Mouse (Mus musculus): ENCODE measurements around the gene Sh3bp5. TPM values are rescaled to one million over a fixed set of nuclear protein-coding genes. Genes with fewer than 3 reads are reported as not detected.
"Not testable (repeated sequence)": the region's sequence is repeated elsewhere in the genome, so short reads cannot be mapped to it uniquely, and the experiment has no call there.

The Sh3bp5 gene
- total and polyA plus RNA-seq, 3 experiments = 0.19 to 1.0 TPM; not detected in 1

DNA sequence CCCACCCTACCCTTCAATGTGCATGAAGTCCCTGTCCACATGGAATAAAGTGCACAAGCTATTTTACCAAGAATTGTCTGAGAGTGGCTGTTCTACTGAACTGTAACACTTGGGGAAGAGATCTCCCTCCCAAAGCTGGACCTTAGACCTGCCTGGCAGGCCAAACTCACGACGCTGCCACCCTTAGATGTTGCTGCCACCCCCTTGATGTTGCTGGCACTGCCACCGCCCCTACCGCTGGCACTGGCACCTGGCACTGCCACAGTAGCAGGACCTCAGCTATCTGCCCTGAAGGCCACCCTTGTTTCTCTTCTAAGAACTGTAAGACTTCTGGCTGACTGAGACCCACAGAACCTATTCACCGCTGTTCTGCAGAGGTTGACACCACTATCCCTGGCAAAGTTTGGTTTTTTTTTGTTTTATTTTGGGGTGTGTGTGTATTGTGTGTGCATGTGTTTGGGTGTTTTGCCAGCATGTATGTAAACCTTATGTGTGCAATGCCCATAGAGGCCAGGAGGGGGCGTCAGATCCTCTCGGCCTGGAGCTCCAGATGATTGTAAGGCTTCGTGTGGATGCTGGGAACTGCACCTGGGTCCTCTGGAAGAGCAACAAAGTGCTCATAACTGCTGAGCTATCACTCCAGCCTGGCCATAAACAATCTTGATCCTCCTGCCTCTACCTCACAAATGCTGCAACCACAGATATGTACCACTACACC lies 19.1 kb upstream of the Sh3bp5 start:
- no peak overlapping the region for H3K9ac ChIP-seq (ENCODE audit: control insufficient read depth, low read depth, low read length, poor library complexity, severe bottlenecking)
- TF ChIP-seq MAX (IDR thresholded peaks at IDR 0.05; ENCODE audit: low read length) = no peak
- no peak for TF ChIP-seq TAL1 (IDR thresholded peaks at IDR 0.05; ENCODE audit: low read length)
- TF ChIP-seq ELF1 (IDR thresholded peaks at IDR 0.05; ENCODE audit: low read depth, low read length) = no peak
- TF ChIP-seq TBP (IDR thresholded peaks at IDR 0.05; ENCODE audit: low read depth, low read length) = no peak
- TF ChIP-seq ZMIZ1 (IDR thresholded peaks at IDR 0.05; ENCODE audit: low read depth, low read length) = no peak
- no peak for TF ChIP-seq POLR2AphosphoS5 (IDR thresholded peaks at IDR 0.05; ENCODE audit: borderline replicate concordance, low read depth, low read length)
- no peak for TF ChIP-seq RCOR1 (IDR thresholded peaks at IDR 0.05; ENCODE audit: low read depth, low read length)
- TF ChIP-seq USF2 (IDR thresholded peaks at IDR 0.05; ENCODE audit: borderline replicate concordance in 1 of 2, insufficient read depth in 1 of 2, low read depth in 1 of 2, low read length in 2 of 2) = no peak
- TF ChIP-seq CTCF (IDR thresholded peaks at IDR 0.05 in 2 of 3, conservative IDR thresholded peaks at IDR 0.05 in 1 of 3; ENCODE audit: control insufficient read depth in 1 of 3, insufficient read depth in 1 of 3, low read depth in 2 of 3, low read length in 3 of 3, poor library complexity in 1 of 3, severe bottlenecking in 1 of 3) = peak; percentile 45 to 66 (median 57)
- no peaks in the 10 kb centered on the region for H3K27me3 ChIP-seq (ENCODE audit: control insufficient read depth in 1 of 2, insufficient read depth in 2 of 2, low read length in 2 of 2)
- H3K9me3 ChIP-seq (replicated peaks; ENCODE audit: insufficient read depth, low read length) = no peaks in the 10 kb centered on the region
- no peak overlapping the region for H3K4me3 ChIP-seq (ENCODE audit: control insufficient read depth in 1 of 2, insufficient read depth in 1 of 2, low read depth in 2 of 2, low read length in 2 of 2)
- H3K79me2 ChIP-seq (ENCODE audit: control insufficient read depth, insufficient read depth, low read length, poor library complexity) = no peaks in the 10 kb centered on the region
- DNase-seq (ENCODE audit: low read depth, low spot score) = peak; percentile 25
- peaks cover 3 to 8% of the 10 kb centered on the region in 2 experiments; a peak in 3 of 4 replicates for H3K4me1 ChIP-seq (ENCODE audit: control insufficient read depth in 1 of 2, insufficient read depth in 2 of 2, low read length in 2 of 2)
- no peak overlapping the region for H3K27ac ChIP-seq (ENCODE audit: control insufficient read depth, low read depth, low read length)
- peaks cover 0 to 4% of the 10 kb centered on the region in 2 experiments; a peak in 2 of 4 replicates for H3K36me3 ChIP-seq (ENCODE audit: control insufficient read depth in 1 of 2, insufficient read depth in 2 of 2, low read length in 2 of 2)

DNA sequence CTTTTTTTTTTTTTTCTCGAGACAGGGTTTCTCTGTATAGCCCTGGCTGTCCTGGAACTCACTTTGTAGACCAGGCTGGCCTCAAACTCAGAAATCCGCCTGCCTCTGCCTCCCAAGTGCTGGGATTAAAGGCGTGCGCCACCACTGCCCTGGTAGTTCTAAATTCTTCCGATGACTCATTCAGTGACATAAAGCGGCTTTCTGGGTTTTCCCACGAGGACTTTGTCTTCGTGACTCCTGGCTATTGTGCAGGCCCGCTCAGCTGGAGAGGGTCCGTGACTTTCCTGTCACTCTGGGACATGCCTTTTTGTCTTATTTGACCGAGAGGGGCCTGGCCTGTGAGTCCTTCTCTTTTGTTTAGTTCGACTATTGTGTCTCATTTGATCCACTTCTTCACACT lies 18.1 kb upstream of the Sh3bp5 start:
- H3K27ac ChIP-seq (ENCODE audit: control insufficient read depth, low read depth, low read length); H3K36me3 ChIP-seq (ENCODE audit: control insufficient read depth in 1 of 2, insufficient read depth in 2 of 2, low read length in 2 of 2); H3K9me3 ChIP-seq (replicated peaks; ENCODE audit: insufficient read depth, low read length); H3K79me2 ChIP-seq (ENCODE audit: control insufficient read depth, insufficient read depth, low read length, poor library complexity); DNase-seq (ENCODE audit: low read depth, low spot score); H3K4me3 ChIP-seq (ENCODE audit: control insufficient read depth in 1 of 2, insufficient read depth in 1 of 2, low read depth in 2 of 2, low read length in 2 of 2); H3K27me3 ChIP-seq (ENCODE audit: control insufficient read depth in 1 of 2, insufficient read depth in 2 of 2, low read length in 2 of 2); H3K9ac ChIP-seq (ENCODE audit: control insufficient read depth, low read depth, low read length, poor library complexity, severe bottlenecking); H3K4me1 ChIP-seq (ENCODE audit: control insufficient read depth in 1 of 2, insufficient read depth in 2 of 2, low read length in 2 of 2): not testable (repeated sequence)

DNA sequence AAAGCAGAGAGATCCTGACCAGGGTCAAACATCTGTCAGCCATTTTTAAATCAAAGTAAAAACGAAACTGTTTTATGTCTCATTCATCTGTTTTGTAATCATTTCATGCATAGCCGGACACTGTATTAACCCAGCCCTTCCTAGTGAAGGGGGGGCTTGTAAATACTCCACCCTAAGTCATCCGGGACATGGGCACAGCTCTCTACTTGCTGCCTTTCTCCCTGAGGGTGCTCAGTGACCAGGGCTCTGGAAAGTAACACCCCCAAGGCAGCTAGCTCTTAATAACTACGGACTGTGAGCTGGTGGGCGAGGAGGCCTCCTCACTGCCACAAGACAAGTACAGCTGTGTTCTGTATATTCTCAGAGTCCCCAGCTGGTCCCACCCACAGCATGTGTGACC lies 13.1 kb upstream of the Sh3bp5 start:
- Histone ChIP-seq H3K9me3 (replicated peaks; ENCODE audit: insufficient read depth, low read length) (no peaks in the 10 kb centered on the region), H3K27ac (ENCODE audit: control insufficient read depth, low read depth, low read length) (no peak overlapping the region), H3K36me3 (ENCODE audit: control insufficient read depth in 1 of 2, insufficient read depth in 2 of 2, low read length in 2 of 2) (peaks cover 0 to 4% of the 10 kb centered on the region in 2 experiments; a peak in 2 of 4 replicates), H3K79me2 (ENCODE audit: control insufficient read depth, insufficient read depth, low read length, poor library complexity) (no peaks in the 10 kb centered on the region), H3K27me3 (ENCODE audit: control insufficient read depth in 1 of 2, insufficient read depth in 2 of 2, low read length in 2 of 2) (no peaks in the 10 kb centered on the region; a peak in 1 of 4 replicates), H3K9ac (ENCODE audit: control insufficient read depth, low read depth, low read length, poor library complexity, severe bottlenecking) (no peak overlapping the region), H3K4me1 (ENCODE audit: control insufficient read depth in 1 of 2, insufficient read depth in 2 of 2, low read length in 2 of 2) (peaks cover 3 to 8% of the 10 kb centered on the region in 2 experiments; a peak in 3 of 4 replicates), H3K4me3 (ENCODE audit: control insufficient read depth in 1 of 2, insufficient read depth in 1 of 2, low read depth in 2 of 2, low read length in 2 of 2) (no peak overlapping the region)
- DNase-seq (ENCODE audit: low read depth, low spot score) = no peak
- TF ChIP-seq ZNF384 (IDR thresholded peaks at IDR 0.05; ENCODE audit: low read depth, low read length) = no peak

Measured in MEL (cell line).